Mouse (Mus musculus) lung, postnatal 4 days (tissue): ENCODE data around the gene Zfp189.

Source experiments
- DNase-seq, 2 experiments: peaks; one replicate each; pipeline ENCODE4 v3.0.0; 2021

The Zfp189 gene

GRCm38 (mm10) chr4:49539665-49540064 lies 18.7 kb downstream of the Zfp189 start:
- DNase-seq: peak in 1 of 2 experiments; percentile 19

DNA sequence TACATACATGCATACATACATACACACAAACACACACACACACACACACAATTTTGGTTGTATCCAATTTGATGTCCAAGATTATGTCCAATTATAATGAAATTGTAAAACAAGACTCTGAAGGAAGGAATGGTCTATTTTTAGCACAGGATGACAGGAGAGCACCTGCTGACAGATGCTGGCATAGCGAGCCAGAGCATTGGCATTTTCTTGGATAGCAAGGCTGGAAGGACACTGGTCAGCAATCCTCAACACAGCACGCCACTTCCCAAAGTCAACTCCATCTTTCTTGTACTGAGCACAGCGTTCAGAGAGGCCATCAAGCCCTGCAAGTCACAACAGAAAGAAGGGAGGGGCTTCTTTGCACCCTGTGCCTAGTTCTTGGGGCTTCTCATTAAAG lies 20.0 kb downstream of the Zfp189 start:
- no peak for DNase-seq

GRCm38 (mm10) chr4:49546026-49546425 lies 25.1 kb downstream of the Zfp189 start:
- no peak for DNase-seq

DNA sequence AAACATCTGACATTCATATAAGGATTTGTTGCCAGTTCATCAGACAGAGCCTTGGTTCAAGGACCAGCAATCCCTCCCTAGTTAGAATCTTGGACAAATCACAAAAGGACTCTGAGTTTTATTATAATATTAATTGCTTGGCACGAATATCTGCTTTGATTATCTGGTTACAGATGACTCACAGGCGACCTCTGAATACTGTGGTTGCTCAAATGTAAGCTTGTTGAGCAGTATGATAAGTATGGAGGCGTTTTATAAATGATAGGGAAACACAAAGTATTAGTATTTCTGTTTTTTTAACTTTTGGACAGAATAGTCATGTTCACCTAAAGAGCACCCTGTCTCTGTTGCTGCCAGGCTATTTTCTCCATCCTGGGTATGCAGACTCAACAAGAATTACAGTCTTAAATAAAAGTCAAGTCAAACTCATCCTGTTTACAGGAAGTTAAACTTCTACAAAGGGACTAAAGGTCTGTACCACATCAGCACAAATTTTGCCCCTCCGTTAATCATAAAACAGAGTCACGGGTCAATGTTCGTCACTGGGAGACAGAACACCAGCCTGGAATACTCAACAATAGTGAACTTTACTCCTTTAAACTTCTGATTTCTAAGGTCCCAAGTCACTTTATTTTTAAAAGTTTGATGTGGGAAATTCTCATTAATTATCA lies 26.0 kb downstream of the Zfp189 start:
- no peak for DNase-seq

- no peak for DNase-seq
Observed at GRCm38 (mm10) chr4:49547544-49548219, 26.7 kb downstream of the Zfp189 start.

GRCm38 (mm10) chr4:49549383-49549782 lies 28.4 kb downstream of the Zfp189 start, which contains the start of gene Aldob:
TSS of gene Aldob (minus strand) at chr4:49549546.
- DNase-seq: no peak

DNA sequence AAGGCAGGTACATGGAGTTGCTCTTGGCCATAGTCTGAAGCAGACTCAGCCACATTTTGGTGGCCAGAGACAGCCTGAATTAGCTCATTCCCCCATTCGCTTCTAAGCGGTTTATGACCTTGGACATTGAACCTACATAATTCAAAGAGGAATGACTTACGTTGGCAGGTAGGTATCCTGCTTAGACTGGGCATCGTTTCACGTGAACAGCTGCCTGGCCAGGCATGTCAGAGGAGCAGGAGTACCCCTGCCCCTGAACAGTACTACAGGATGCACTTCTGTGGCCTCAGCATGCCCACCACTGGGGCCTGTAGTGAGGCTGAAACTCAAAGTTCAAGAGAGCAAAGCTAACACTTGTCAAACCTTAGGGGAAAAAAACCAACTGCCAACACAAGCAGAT lies 32.4 kb downstream of the Zfp189 start:
- no peak for DNase-seq

GRCm38 (mm10) chr4:49557375-49557774 lies 36.4 kb downstream of the Zfp189 start:
- no peak for DNase-seq

DNA sequence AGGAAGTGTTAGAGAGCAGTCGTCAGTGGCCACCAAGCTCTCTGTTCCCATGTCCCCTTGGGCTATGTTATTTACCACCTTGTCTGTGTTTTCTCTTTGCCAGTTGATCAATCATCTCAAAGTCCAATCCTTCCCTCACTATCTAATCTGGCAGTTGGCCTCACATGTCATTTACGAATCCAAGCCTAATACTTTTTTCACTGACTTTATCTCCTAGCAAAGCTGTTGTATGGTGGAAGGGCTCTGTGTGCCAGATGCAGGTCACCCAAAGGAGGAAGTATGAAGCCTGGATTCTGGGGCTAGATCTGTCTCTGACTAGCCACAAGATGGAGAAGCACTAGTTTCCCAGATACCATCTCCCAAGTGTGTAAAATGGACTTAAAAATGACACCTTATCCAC lies 37.2 kb downstream of the Zfp189 start:
- DNase-seq: no peak

GRCm38 (mm10) chr4:49559915-49560772 lies 39.2 kb downstream of the Zfp189 start:
- peak; percentile 5 to 36 for DNase-seq

- peak in 1 of 2 experiments; percentile 65 for DNase-seq
Observed at GRCm38 (mm10) chr4:49567613-49568012, 46.6 kb downstream of the Zfp189 start.

DNA sequence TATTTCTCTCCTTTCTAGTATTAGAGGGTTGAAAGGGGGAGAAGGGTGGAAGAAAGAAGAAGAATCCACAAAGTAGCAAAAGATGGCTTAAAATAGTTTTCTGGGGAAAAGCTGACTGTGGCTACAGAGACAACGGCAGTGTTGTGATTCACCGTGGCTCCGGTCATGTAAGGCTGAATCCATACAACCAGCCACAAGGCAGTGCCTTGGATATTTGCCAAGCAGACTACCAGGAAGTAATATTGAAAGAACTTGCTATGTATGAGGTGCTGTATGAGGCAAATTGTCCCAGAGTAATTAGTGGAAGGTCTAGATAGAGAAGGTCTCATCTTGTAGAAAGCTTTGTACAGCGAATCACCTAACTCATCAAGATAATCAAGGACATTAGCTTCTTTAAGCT lies 51.2 kb downstream of the Zfp189 start:
- no peak for DNase-seq
